Mouse (Mus musculus): ENCODE results near the gene Hook2. TPM values are rescaled to one million over a fixed set of nuclear protein-coding genes. Genes with fewer than 3 reads are reported as not detected.

Gene Hook2
- total RNA-seq, 2 experiments from 2014 or later = 2.7 TPM

- no peak for DNase-seq
Observed at GRCm38 (mm10) chr8:84973079-84973478, 17.3 kb upstream of the Hook2 start.

- peak; percentile 80 to 83 for DNase-seq
Observed at GRCm38 (mm10) chr8:84973803-84974542, 16.4 kb upstream of the Hook2 start.

GRCm38 (mm10) chr8:84974543-84975142, 15.8 kb upstream of the Hook2 start:
- no peak for DNase-seq

DNA sequence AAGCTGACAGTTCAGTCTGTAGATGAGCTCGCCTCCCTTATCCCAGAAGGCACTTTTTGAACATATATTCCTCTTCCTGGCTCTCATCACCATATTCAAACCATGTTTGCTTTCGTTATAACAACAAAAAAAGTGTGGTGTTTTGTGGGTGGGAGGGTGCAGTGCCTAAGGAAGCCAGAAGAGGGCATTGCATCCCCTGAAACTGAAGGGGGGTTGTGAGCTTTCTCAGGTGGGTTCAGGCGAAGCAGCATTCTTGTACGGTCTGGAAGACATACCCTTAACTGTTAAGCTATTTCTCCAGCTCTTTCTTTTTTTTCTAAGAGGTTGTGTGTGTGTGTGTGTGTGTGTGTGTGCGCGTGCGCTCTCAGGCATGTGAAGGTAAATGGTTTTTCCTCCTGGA, 15.0 kb upstream of the Hook2 start:
- peak; percentile 73 to 82 for DNase-seq

DNA sequence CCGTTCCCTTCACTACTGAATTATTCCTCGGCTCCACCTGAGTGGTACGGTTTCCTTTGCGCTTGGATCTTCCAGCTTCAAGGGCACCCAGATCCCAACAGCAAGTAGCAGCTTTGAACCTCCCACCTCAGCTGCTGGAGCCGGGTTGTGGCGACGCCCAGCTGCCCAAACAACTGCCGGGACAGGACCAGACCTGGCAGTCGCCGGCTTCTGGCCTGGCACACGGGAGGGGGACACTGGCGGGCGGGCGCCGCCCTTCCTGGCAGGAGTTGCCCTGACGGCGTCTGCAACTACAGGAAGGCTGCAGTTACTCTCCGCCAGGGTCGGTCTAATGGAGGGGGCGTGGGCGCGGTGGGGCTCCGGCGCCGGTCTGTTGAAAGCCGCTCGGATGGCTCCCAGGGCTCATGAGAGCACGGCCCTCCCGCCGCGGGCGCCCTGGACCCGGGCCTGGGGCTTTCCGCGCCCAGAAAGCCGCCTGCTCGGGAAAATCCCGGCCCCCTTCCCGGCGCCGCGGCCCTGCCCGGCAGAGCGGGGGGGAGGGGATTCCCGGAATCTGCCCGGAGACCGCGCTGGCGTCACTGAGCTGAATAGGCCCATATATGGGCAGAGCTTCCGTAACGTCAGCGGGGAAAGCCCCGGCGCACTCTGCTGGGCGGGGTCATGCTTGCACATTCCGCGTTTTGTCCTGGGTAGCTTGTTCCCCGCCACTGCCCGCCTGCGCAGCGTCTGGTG, 14.2 kb upstream of the Hook2 start:
- peak; percentile 98 for DNase-seq

DNA sequence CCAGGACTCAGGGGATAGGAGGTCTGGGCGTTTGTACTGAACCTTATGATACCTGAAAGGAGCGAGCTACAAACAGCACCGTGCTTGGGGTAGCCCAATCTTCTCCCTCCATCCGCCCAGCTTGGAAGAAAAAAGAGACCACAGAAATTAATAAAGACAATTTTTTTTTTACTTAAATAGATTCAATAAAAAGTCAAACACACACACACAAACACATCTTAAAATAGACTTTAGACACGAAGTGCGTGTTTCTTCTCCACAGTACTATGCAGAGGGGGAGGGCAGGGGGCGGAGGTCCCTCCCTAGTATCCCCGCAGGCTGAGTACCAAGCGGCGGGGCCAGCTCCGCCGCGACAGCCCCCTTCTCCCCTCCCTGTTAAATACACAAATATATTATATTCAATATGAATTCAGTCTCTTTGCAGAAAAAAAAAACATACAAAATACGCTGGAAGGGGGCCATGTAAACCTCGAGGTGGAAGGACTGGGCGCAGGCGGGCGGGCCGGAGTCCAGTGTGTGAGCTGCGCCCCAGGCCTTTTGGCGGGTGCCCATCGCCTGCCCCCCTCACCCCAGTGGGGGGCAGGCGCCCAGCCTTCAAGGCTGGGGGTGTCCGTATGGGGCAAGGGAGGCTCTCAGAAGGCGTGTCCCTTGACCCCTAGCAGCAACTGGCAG, 13.5 kb upstream of the Hook2 start:
- no peak for DNase-seq

GRCm38 (mm10) chr8:84977435-84978247, 12.8 kb upstream of the Hook2 start:
- peak; percentile 83 to 86 for DNase-seq

GRCm38 (mm10) chr8:84978248-84978940, 12.0 kb upstream of the Hook2 start, which contains the start of gene Junb:
Gene Junb (minus strand): TSS chr8:84978718.
- DNase-seq = peak; percentile 98 to 99

DNA sequence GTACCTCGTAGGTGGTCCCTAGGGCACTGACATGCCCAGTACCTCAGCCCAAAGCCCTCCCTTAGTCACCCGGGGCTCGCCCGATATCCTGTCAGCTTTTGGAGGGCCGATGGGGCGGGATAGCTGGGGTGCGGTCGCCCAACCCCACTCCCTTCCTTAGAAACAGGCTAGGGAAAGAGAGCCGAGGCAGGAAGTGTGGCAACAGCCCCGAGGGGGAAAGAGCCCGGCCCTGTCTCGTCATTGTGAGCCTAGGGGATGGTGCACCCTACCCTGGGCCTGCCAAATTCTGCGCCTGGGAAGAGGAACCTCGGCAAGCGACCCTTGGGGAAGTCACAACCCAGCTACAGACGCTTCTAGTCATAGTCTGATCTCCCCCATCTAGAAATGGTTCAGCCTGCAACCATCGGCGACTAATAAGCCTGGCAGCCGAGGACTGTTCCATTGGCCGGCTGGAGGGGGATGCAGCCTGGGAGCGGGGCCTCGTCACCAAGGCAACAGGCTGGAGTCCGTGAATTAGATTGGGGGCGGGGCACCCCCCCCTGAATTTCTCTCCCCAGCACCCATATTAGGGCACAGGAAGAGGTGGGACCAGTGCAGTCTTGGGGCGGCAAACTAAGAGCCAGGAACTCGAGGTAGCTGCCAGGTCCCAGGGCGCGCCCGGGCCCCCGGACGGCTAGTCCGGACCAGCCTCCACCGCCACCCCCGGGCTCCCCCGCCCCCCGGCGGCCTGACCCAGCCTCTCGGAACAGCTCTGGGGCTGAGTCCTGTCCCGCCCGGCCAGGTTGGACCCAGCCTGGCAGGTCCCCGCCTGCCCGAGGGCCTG, 10.6 kb upstream of the Hook2 start:
- DNase-seq = peak; percentile 95 to 97

- peak; percentile 87 to 89 for DNase-seq
Observed at GRCm38 (mm10) chr8:84980622-84981358, 9.6 kb upstream of the Hook2 start.

DNA sequence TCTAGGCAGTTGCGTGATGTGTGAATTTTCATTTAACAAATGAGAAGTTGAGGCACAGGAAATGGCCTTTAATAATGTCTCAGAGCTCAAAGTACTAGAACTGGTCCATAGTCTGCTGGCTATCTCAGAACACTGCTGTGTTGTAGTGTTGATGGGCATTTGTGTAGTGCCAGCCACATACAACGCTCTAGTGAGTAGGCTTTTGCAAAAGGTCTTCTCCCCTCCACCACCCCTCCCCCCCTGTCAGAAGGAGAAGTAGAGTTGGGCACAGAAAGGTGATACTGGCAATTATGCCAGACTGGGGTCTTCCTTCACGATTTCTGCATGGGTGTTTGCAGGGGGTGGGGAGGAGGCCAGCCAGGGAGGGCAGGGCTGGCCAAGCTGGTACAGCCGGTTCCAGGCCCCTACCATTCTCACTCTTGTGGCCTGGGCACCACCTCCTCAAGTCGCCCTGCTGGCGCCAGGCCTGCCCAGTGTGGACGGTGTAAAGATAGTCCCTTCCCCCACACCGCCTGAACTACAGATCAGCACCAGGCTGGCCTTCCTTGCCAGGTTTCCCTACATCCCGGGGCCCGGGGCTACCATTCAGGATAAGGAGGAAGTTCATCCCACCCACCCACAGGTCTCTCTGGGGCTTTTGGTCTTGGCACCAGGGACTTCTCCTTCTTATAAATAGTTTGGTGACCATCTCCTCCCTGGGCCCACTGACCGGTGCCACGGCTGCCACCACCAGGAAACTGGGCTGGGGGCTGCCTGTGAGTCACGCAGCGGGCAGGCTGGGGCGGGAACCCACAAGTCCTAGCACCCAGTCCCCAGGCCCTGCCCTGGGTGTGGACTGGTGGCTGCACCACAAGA, 8.5 kb upstream of the Hook2 start:
- DNase-seq = no peak

DNA sequence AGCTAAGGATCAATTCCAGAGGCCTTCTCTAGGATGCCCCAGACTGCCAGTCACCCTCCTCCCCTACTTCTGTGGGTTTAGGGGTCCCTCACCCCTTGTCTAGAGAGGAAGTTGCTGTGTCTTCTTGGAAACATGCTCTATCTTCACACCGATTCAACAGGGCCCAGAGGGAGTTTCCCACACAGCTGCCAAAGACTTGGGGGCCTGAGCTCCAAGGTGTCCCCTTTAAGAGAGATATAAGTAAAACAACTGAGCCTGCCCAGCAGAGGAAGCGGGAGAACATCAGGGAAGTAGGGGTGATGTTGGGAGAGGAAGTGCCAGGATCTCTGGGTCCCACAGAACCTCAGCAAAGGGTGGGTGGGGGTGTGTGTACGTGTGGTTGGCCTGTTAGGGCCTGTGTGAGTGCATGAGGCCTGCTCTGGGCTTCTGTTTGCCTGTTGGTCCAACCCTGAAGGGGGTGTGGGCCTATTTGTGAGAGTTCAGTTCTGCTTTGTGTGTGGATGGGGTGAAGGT, 7.8 kb upstream of the Hook2 start:
- DNase-seq = peak in 1 of 2 experiments; percentile 31

DNA sequence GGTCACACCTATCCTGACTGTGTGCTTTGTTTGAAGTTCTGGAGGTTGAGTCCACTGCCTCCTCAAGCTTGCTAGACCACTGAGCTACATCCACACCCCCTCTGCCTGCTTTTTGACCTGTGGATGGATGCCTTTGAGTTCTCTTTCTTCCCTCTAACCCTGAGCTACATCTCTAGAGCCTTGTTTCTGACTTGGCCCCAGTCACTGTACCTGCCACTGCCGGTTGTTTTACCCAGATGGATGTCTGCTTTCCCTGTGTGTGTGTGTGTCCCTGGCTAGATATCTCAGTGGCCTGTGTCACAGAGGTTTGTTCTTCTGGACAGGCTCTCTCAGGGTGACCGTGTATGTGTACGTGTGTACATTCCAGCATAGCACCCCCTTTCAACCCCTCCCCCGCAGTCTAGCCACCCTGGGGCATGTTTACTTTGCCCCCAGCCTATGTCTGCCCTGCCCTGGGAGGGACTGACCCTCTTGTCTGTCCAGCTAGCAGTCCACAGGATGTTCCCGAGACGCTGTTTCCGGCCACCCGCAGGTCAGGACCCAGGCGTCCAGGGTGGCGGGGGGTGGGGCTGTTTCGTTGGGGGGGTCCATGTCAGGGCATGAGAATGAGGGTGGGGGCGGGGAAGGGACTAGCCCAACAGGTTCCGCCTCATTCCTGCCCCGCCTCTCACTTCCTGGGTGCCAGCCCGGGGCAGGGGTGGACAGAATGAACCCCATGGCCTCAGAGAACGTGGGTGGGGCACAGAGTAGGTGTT, 5.9 kb upstream of the Hook2 start:
- DNase-seq = peak in 1 of 2 experiments; percentile 68

GRCm38 (mm10) chr8:84985049-84985683, 5.2 kb upstream of the Hook2 start:
- no peak for DNase-seq

GRCm38 (mm10) chr8:84985684-84986378, 4.6 kb upstream of the Hook2 start:
- DNase-seq = peak; percentile 91 to 95

DNA sequence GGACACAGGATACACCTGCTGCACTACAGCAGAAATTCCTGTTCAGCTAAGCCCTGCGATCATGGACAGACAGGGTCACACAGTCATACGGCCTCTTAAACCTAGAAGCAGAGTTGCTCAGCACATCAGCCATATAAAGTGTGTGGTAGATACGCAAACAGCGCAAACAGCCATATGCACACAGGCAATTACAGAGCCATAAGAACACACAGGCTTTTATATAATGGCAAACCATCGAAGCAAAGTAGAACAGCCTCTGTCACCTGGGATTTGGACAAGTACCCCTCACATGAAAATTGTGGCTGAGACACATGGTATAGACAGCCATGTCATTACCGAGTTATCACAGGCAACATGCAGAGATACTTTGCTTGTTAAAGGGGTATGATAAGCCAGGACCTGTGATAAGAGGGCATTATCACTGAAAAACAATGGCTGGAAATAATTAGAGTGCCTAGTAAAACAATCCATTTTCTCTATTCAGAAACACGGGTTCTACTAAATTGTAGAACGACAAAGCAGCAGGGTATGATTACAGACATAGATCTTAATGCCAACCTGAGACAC, 3.9 kb upstream of the Hook2 start:
- DNase-seq = no peak

Data from heart, adult 18-20 months (tissue).